Comparison of ENCODE assay signal across 8 mouse cellular contexts in the genomic region with DNA sequence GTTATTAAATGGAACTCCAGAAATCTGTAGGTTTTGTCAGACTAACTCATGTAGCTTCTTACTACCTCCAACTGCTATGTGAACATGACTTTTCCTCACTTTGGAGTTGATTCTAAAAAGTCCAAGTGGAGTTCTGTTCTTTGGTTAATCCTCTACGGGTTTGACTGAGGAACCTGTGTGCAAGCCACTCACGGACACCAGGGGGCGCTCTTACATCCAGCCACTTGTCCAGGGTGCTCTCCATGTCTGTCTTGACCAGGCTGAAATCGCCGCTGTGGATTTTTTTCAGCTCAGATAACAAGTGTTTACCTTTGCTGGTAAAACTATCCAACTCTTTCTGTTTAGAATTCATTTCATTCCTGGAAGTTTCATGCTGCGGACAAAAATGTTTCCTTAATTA.
DNase-seq lines count a peak whose midpoint lies in the region.

No protein-coding gene starts in this region.

- DNase-seq in CD4-positive helper T cell, adult 2 months (ENCODE audit: low read depth, low spot score) = peak; percentile 41
- DNase-seq in T-cell, adult 2 months (ENCODE audit: low spot score) = peak; percentile 39
- peak; percentile 82 to 88 for DNase-seq in cerebellum, postnatal 25 days
- peak; percentile 50 to 63 for DNase-seq in gastrocnemius, postnatal 4 days (ENCODE audit: low spot score in 2 of 2)
- peak; percentile 80 for DNase-seq in layer of hippocampus, adult 11-12 months (ENCODE audit: low spot score)
- peak; percentile 82 for DNase-seq in lung, postnatal 10 days
- DNase-seq in right cerebral cortex, postnatal 25 days = peak; percentile 64
- peak; percentile 79 for DNase-seq in urinary bladder, postnatal 25 days (ENCODE audit: low spot score)

Comparison
In these comparisons a context has a peak if more than half of its experiments do, and no peak if none do; other contexts are left out.
1. Peak in every context shown above with its lines: DNase-seq.